Mouse (Mus musculus) common myeloid progenitor, adult 5-6 weeks (primary cell): ENCODE results near the gene Marveld1. TPM values are rescaled to one million over a fixed set of nuclear protein-coding genes. Genes with fewer than 3 reads are reported as not detected.

Experiments
- ATAC-seq: replicated peaks from 2 replicates; pipeline ENCODE4 v1.8.0; 2016; ENCODE audit warnings: low read depth, mild to moderate bottlenecking, moderate TSS enrichment, inconsistent platforms; ENCODE audit not compliant: poor library complexity, severe bottlenecking
- total RNA-seq: library from RNA; stranded (forward); fragments of 200-1000, 187-1606 nt; gene quantifications from 2 replicates; pipeline ENCODE4 v1.2.3, GENCODE M21; 2017

Marveld1 gene
- total RNA-seq, 1 experiment from 2014 or later: 10.7 TPM

- ATAC-seq: no peak
These were observed 20.3 kb downstream of the Marveld1 start for GRCm38 (mm10) chr19:42167489-42167888.

- ATAC-seq: peak; percentile 7; the same call in 1 of the 2 replicates
These were observed 22.2 kb downstream of the Marveld1 start for GRCm38 (mm10) chr19:42169322-42169975.

DNA sequence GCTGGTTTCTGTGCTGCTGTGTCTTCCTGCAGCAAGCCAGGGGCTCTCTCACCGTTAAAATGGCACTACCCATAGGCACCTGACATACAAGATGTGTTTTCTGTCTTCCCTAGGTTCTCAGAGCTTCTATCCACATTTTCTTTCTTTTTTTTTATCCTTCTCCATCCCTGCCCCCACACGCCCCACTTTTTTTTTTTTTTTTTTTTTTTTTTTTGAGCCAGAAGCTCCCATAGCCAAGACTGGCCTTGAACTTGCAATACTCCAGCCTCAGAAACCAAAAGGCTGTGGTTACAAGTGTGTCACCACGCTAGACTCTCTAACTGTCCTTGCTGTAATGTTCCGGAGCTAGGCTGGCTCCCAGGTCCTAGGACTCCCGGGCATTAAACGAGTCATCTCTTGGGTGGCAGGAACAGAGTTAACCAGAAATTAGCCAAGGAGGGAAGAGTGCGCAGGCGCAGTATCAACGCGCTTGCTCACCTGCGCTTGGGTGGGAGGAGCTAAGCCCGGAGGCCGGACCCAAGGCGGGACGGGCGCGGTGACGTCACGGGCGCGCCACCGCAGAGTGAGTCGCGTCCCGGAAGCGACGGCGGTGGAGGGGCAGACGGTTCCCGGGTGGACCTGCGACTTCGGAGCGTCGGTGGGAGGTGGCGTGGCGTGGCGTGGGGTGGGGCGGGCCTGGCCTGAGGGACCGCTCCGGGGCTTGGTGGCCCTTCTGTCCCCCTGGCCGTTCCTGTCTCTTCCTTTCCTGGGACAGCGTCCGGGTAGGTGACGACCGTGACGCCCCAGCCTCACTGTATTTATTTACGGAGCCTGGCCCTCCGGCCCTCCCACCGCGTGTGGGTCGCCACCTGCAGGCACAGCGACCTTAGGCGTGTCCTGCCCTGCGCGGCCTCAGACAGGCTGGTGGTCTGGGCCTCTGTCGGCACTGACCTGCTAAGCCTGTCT lies 23.1 kb downstream of the Marveld1 start:
- peak; percentile 80 for ATAC-seq

DNA sequence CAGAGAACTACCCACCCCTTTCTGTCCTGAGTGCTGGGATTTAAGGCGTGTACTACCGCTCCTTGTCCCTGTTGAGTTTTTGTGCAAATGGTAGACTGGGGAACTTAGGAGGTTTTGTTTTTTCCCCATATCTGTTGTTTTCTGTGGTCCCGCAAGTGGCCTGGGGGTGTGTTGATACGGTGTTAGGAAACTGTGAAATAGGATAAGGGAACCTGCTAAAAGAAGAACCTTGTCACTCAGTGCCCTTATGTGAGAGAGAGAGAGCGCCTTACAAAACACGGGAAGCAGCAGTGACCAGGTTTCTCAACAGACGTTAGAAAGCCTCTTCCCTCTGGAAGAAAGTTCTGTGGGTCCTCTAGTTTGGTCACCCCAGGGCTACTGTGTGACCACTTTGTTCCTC lies 29.6 kb downstream of the Marveld1 start:
- ATAC-seq: peak; percentile 95

- ATAC-seq: peak; percentile 10
These were observed 30.3 kb downstream of the Marveld1 start for GRCm38 (mm10) chr19:42177461-42177860.

DNA sequence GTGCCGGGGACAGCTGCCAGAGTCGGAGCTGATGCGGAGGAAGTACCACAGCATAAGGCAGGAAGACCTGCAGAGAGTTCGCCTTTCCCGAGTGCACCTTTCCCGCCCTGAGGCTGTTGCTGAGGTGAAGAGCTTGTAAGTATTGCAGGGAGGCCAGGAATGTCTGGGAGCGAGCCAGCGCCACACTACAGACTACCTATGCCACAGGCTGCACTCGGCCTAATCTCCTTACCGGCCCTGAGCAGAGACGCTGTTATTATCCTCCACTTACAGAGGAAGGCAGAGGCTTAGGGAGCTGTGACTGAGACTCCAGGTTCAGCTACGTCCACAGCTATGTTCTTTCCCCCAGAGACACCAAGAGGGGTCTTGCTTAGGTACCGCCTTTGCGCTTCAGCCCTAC lies 32.2 kb downstream of the Marveld1 start:
- ATAC-seq: no peak

- ATAC-seq: peak; percentile 59
These were observed 35.5 kb downstream of the Marveld1 start for GRCm38 (mm10) chr19:42182673-42183072.

- peak; percentile 59 for ATAC-seq
These were observed 42.5 kb downstream of the Marveld1 start for GRCm38 (mm10) chr19:42189735-42190134.

DNA sequence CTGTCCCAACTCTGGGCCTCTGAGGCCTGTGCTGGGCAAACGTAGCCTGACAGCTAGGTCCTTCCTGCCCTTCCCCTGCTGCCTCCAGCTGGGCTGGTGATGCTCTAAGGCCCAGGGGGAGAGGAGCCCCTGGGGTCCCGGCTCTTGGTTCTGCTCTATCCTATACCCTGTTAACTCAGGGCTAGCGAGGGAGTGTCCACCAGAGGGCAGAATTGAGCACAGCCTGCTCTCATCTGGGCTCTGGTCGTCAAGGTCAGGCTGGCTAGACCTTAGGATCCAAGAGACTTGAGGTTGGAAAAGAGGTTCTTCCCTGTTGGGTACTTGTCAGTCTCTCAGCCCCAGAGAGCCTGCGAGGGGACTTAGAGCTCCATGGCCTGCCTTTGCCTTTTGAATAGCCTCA lies 43.3 kb downstream of the Marveld1 start:
- ATAC-seq: peak; percentile 67

DNA sequence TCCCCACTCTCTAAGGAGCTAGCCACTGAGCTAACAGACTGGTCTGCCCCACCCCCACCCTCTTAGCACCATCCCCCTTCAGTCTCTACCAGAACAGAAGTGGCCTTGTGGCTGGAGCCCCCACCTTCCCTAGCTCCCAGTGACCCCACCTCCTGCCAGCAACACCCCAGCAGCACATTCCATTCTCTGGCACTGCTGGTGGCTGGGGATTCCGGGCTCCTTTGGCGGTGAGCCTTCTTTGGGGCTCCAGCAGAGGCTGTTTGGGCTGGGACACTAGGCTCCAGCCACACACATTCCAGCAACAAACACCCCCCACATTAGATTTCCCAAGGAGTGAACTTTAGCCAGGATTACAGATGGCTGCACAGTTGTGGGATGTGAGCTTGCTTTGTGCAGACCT lies 46.1 kb downstream of the Marveld1 start:
- ATAC-seq: no peak

DNA sequence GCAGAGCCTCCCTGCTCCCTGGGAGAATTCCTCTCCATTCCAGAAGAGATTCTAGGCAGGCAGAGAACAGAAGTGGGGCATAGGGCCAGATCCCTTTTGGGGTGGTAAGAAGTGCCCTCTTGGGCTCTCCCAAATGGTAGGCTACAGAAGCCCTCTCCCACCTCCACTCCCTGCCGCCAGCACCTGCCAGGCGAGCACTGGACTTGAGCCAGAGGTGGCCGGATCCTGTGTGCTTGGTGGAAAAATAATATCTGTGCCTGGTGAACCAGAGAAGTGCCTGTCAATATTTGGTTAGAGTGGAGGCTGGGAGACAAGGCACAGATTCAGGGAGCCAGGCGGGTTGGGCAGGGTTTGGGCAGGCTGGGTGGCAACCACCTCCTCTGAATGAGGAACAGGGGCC lies 49.2 kb downstream of the Marveld1 start:
- no peak for ATAC-seq

- no peak for ATAC-seq
These were observed 49.9 kb downstream of the Marveld1 start for GRCm38 (mm10) chr19:42197066-42197465.

DNA sequence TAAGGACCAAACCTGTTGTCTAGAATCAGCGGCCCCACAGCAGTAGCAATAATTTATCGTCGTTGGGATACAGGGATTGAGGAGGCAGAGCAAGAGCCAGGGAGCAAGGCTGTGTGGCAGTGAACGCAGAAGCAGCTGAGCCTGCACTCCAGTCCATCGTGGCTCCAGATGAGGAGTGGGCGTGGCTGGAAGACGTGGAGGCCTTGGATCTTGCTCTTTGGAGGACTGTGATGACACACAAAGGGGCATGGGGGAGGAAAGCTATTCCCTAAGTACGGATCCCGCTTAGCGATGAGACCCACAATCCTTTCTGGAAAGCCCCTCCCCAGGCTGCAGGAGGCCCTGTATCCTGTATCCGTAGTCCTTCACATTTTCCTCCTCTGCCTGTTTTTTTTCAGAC lies 50.8 kb downstream of the Marveld1 start:
- no peak for ATAC-seq

Other genes with a start within 250 kb of the Marveld1 start
- 206 and 215 TPM in 2 replicates for gene Pgam1, start 235.5 kb upstream of the Marveld1 start, total RNA-seq
- gene Exosc1, start 214.0 kb upstream of the Marveld1 start, total RNA-seq: 77.8 and 81.5 TPM in 2 replicates
- gene Zdhhc16, start 213.9 kb upstream of the Marveld1 start, total RNA-seq: 21.9 and 41.6 TPM in 2 replicates
- 13.5 and 34.9 TPM in 2 replicates for gene Mms19, start 166.2 kb upstream of the Marveld1 start, total RNA-seq
- gene Ubtd1, start 165.6 kb upstream of the Marveld1 start, total RNA-seq: 3.6 and 4.1 TPM in 2 replicates
- not detected in 2 replicates for gene Ankrd2, start 111.4 kb upstream of the Marveld1 start, total RNA-seq
- not detected in 2 replicates for gene Hoga1, start 101.8 kb upstream of the Marveld1 start, total RNA-seq
- gene 4933411K16Rik, start 95.2 kb upstream of the Marveld1 start, total RNA-seq: not detected in 2 replicates
- gene Morn4, start 61.0 kb upstream of the Marveld1 start, total RNA-seq: 1.4 and 1.7 TPM in 2 replicates
- gene Pi4k2a, start 56.9 kb upstream of the Marveld1 start, total RNA-seq: 7.8 and 12.5 TPM in 2 replicates
- 3.1 and 5.1 TPM in 2 replicates for gene Avpi1, start 18.3 kb upstream of the Marveld1 start, total RNA-seq
- gene Zfyve27, start 16.6 kb downstream of the Marveld1 start, total RNA-seq: 15.5 and 17.5 TPM in 2 replicates
- gene Sfrp5, start 54.9 kb downstream of the Marveld1 start, total RNA-seq: not detected in 2 replicates
- not detected in 2 replicates for gene Golga7b, start 100.2 kb downstream of the Marveld1 start, total RNA-seq